Mouse (Mus musculus) common myeloid progenitor, adult 5-6 weeks (primary cell): ENCODE measurements around the gene Gm8871. TPM values are rescaled to one million over a fixed set of nuclear protein-coding genes. Genes with fewer than 3 reads are reported as not detected.
"Not testable (repeated sequence)": the region's sequence is repeated elsewhere in the genome, so short reads cannot be mapped to it uniquely, and the experiment has no call there.

ENCODE experiments used
- ATAC-seq: replicated peaks from 2 replicates; pipeline ENCODE4 v1.8.0; 2016; ENCODE audit warnings: low read depth, mild to moderate bottlenecking, moderate TSS enrichment, inconsistent platforms; ENCODE audit not compliant: poor library complexity, severe bottlenecking
- total RNA-seq: library from RNA; stranded (forward); fragments of 200-1000, 187-1606 nt; gene quantifications from 2 replicates; pipeline ENCODE4 v1.2.3, GENCODE M21; 2017

Gm8871 gene
- total RNA-seq, result not detected in 2 replicates

DNA sequence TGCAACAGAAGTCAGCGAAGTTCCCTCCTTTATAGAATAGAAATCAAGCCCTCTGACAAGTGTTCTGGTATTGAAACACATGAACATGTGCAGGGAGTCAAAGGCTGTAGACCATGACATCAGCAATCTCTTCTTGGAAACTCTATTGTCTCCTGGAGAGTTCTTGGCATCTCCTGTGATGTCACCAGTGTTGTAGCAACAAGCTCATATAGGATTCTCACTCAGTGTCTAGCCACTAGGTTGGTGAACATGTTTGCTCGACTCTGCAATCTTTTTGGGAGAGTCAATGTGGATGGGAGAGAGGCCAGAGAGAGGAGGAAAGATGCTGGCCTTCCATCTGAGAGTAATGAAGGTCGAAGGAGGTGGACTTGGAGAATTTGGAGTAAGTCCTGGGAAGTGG lies at the start of gene Gm8871, which contains the start of gene Gm8857:
Gene Gm8871, plus strand, starts transcription at position 301 of the 400 bp plus-strand sequence.
Gene Gm8857, plus strand, starts transcription at position 303 of the 400 bp plus-strand sequence.
- ATAC-seq, result not testable (repeated sequence)

GRCm38 (mm10) chr5:10953512-10953911 lies 5.9 kb downstream of the Gm8871 start:
- ATAC-seq, result not testable (repeated sequence)

GRCm38 (mm10) chr5:10958057-10958456 lies 10.5 kb downstream of the Gm8871 start:
- ATAC-seq, result not testable (repeated sequence)

Other genes with a start within 250 kb of the Gm8871 start
- gene Gm8857, start within 50 bp of the Gm8871 start, total RNA-seq, result not detected in 2 replicates
- gene Gm8879, start 179.8 kb downstream of the Gm8871 start, total RNA-seq, result not detected in 2 replicates
- not detected in 2 replicates for gene Gm5861, start 235.3 kb downstream of the Gm8871 start, total RNA-seq